Mouse (Mus musculus) cerebellum, adult 2 months (tissue): ENCODE measurements around the gene Trarg1.

ENCODE experiments used
- CTCF ChIP-seq: fragments of 200-500 bp; IDR thresholded peaks from 2 replicates; pipeline ENCODE4 v1.5.1; 2011; ENCODE audit warnings: low read depth, mild to moderate bottlenecking, control low read depth, low read length, moderate library complexity, borderline replicate concordance; ENCODE audit not compliant: insufficient read depth
- POLR2A ChIP-seq: fragments of 200-500 bp; IDR thresholded peaks from 2 replicates; pipeline ENCODE4 v1.6.1; 2011; ENCODE audit warnings: low read length, control low read depth, borderline replicate concordance; ENCODE audit not compliant: insufficient read depth

GRCm38 (mm10) chr11:76661790-76662468 is 17.7 kb upstream of the Trarg1 start:
- TF ChIP-seq POLR2A (no peak), CTCF (no peak)
